Mouse (Mus musculus) E14TG2a.4 (cell line): ENCODE results near the gene Vat1.

ENCODE experiments used
- CTCF ChIP-seq: conservative IDR thresholded peaks from 2 replicates; pipeline ENCODE4 v1.5.1; 2014; ENCODE audit warnings: low read length
- NANOG ChIP-seq: IDR thresholded peaks from 2 replicates; pipeline ENCODE4 v1.6.1; 2014; ENCODE audit warnings: borderline replicate concordance, low read length, mixed read lengths

DNA sequence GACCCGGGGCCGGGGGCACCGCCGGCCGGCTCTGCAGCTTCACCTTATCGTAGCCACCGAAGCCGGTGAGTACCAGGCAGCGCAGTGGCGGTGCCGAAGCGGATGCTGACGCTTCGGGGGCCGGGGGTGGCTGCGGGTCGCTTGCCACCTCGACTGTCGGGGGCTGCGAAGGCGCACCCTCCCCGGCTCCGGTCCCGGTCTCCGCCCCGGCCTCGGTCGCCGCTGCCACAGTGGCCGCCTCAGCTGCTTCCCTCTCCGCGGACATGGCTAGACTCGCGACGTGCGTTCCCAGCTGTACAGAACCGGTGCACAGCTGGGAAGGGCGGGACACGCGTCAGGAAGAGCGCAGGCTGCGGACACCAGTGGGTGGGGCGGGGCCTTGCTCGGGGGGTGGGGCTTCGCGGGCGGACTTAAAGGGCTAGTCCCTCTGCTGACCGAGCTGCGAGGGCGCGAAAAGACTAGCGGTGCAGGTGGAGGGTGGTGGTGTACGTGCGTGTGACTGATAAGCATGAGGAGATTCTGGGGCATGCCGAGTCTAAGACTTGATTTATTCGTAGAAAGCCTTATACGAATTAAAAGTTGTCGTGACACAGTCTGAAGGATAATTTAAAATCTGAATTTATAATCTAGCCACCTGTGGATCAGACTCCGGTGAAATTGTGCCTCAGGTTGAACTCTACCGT lies at the start of gene Vat1:
- TF ChIP-seq CTCF (no peak), NANOG (no peak)
